Mouse (Mus musculus) lung, adult 2 months (tissue): ENCODE data around the gene Zfp735.

ENCODE experiments used
- CTCF ChIP-seq: fragments of 200-500 bp; IDR thresholded peaks from 2 replicates; pipeline ENCODE4 v1.5.1; 2011; ENCODE audit warnings: mild to moderate bottlenecking, low read length, control low read depth; ENCODE audit not compliant: insufficient read depth
- POLR2A ChIP-seq: fragments of 200-500 bp; IDR thresholded peaks from 2 replicates; pipeline ENCODE4 v1.6.1; 2011; ENCODE audit warnings: low read depth, mild to moderate bottlenecking, control low read depth, low read length, borderline replicate concordance; ENCODE audit errors: extremely low read depth

- TF ChIP-seq CTCF (no peak), POLR2A (no peak)
Measured at GRCm38 (mm10) chr11:73688478-73688877, at the start of gene Zfp735.
